Mouse (Mus musculus) midbrain, embryonic 13.5 days (tissue): ENCODE data around the gene Gabpb2. TPM values are rescaled to one million over a fixed set of nuclear protein-coding genes. Genes with fewer than 3 reads are reported as not detected.
A peak's percentile ranks its signal among the peaks of the same experiment; 100 is the strongest.

ENCODE experiments used
- ATAC-seq: fragments of 200-750 bp; cut with Nextera tagmentation; 2 replicates; pipeline ENCODE4 v1.8.0; 2017; ENCODE audit warnings: mild to moderate bottlenecking, moderate TSS enrichment, moderate library complexity
- H3K27ac ChIP-seq: fragments of 300-500 bp; sonication (generic); 2 replicates; pipeline ENCODE4 v1.5.1; 2015; ENCODE audit warnings: inconsistent platforms, mild to moderate bottlenecking, moderate library complexity
- H3K27me3 ChIP-seq: fragments of 300-500 bp; sonication (generic); 2 replicates; pipeline ENCODE4 v1.6.1; 2015; ENCODE audit warnings: mild to moderate bottlenecking, inconsistent platforms
- H3K36me3 ChIP-seq: fragments of 300-500 bp; sonication (generic); 2 replicates; pipeline ENCODE4 v1.6.1; 2015; ENCODE audit warnings: mild to moderate bottlenecking, inconsistent platforms
- H3K4me1 ChIP-seq: fragments of 300-500 bp; sonication (generic); replicated peaks from 2 replicates; pipeline ENCODE4 v1.6.1; 2015; ENCODE audit warnings: inconsistent platforms
- H3K4me2 ChIP-seq: fragments of 300-500 bp; sonication (generic); replicated peaks from 2 replicates; pipeline ENCODE4 v1.6.1; 2015; ENCODE audit warnings: moderate library complexity, mild to moderate bottlenecking, inconsistent platforms
- H3K4me3 ChIP-seq: fragments of 300-500 bp; sonication (generic); replicated peaks from 2 replicates; pipeline ENCODE4 v1.5.1; 2015; ENCODE audit warnings: mild to moderate bottlenecking, inconsistent platforms
- H3K9ac ChIP-seq: fragments of 300-500 bp; sonication (generic); replicated peaks from 2 replicates; pipeline ENCODE4 v1.6.1; 2015; ENCODE audit warnings: mild to moderate bottlenecking, inconsistent platforms
- H3K9me3 ChIP-seq: fragments of 300-500 bp; sonication (generic); 2 replicates; pipeline ENCODE4 v1.6.1; 2016; ENCODE audit warnings: mild to moderate bottlenecking, inconsistent platforms
- WGBS: fragments of 180-500 bp; shearing (Covaris S2); methylation state at CpG from one replicate; pipeline ENCODE4 v1.1.7; 2015; 5-methylcytosine and 5-hydroxymethylcytosine counted together
- polyA plus RNA-seq: library from polyadenylated mRNA; unstranded; fragments of >200 nt; fragmentation: Nextera tagmentation; extraction: Ambion mirVana; gene quantifications from 2 replicates; pipeline ENCODE4 v1.2.1, GENCODE M21; 2015

Gabpb2 gene
- polyA plus RNA-seq = 5.5 and 5.7 TPM in 2 replicates

- peaks cover 54% of the 10 kb centered on the region for H3K36me3 ChIP-seq
Measured at GRCm38 (mm10) chr3:95217255-95218134, at the start of gene Gabpb2. Gene Gabpb2 (minus strand): TSS chr3:95217916.

GRCm38 (mm10) chr3:95266052-95266451 lies 48.3 kb upstream of the Gabpb2 start:
- Histone ChIP-seq H3K4me1 (no peaks in the 10 kb centered on the region), H3K36me3 (peaks cover 71% of the 10 kb centered on the region), H3K4me3 (no peak overlapping the region), H3K9me3 (no peaks in the 10 kb centered on the region), H3K9ac (no peak overlapping the region), H3K27ac (no peak overlapping the region), H3K27me3 (no peaks in the 10 kb centered on the region), H3K4me2 (no peak overlapping the region)
- WGBS = 98% methylated on average over 3 of the region's 3 CpGs
- ATAC-seq = no peak

More at GRCm38 (mm10) chr3:95217255-95218134, at the start of gene Gabpb2:
- Histone ChIP-seq H3K27me3 (no peaks in the 10 kb centered on the region), H3K4me2 (peak within 1 kb of the TSS; percentile 62), H3K4me3 (peak within 1 kb of the TSS; percentile 71), H3K4me1 (peaks cover 21% of the 10 kb centered on the region), H3K9me3 (no peaks in the 10 kb centered on the region), H3K9ac (peak within 1 kb of the TSS; percentile 84), H3K27ac (peak within 1 kb of the TSS; percentile 96)
- ATAC-seq = peak; percentile 93
- WGBS = under 1% methylated on average over 54 of the region's 56 CpGs

GRCm38 (mm10) chr3:95264724-95265123 lies 47.0 kb upstream of the Gabpb2 start:
- H3K9ac ChIP-seq = no peak overlapping the region
- H3K4me1 ChIP-seq = no peaks in the 10 kb centered on the region
- H3K27ac ChIP-seq = no peak overlapping the region
- WGBS = 78% methylated on average over 1 of the region's 1 CpGs
- no peak for ATAC-seq
- H3K4me2 ChIP-seq = no peak overlapping the region
- H3K27me3 ChIP-seq = no peaks in the 10 kb centered on the region
- H3K9me3 ChIP-seq = no peaks in the 10 kb centered on the region
- H3K4me3 ChIP-seq = no peak overlapping the region
- H3K36me3 ChIP-seq = peaks cover 81% of the 10 kb centered on the region

GRCm38 (mm10) chr3:95263089-95263739 lies 45.5 kb upstream of the Gabpb2 start:
- no peak for ATAC-seq
- H3K4me1 ChIP-seq = no peaks in the 10 kb centered on the region
- H3K36me3 ChIP-seq = peaks cover 86% of the 10 kb centered on the region
- no peak overlapping the region for H3K9ac ChIP-seq
- no peaks in the 10 kb centered on the region for H3K9me3 ChIP-seq
- no peak overlapping the region for H3K4me2 ChIP-seq
- no peak overlapping the region for H3K27ac ChIP-seq
- no peak overlapping the region for H3K4me3 ChIP-seq
- 54% methylated on average over 11 of the region's 11 CpGs for WGBS
- no peaks in the 10 kb centered on the region for H3K27me3 ChIP-seq

- no peak for ATAC-seq
Measured at GRCm38 (mm10) chr3:95261975-95262374, 44.3 kb upstream of the Gabpb2 start.

GRCm38 (mm10) chr3:95256931-95257330 lies 39.2 kb upstream of the Gabpb2 start:
- Histone ChIP-seq H3K27ac (no peak overlapping the region), H3K4me2 (no peak overlapping the region), H3K4me3 (no peak overlapping the region), H3K9ac (no peak overlapping the region), H3K4me1 (no peaks in the 10 kb centered on the region), H3K36me3 (peaks cover 92% of the 10 kb centered on the region), H3K9me3 (no peaks in the 10 kb centered on the region), H3K27me3 (no peaks in the 10 kb centered on the region)
- ATAC-seq = no peak
- WGBS = 90% methylated on average over 5 of the region's 5 CpGs

More at GRCm38 (mm10) chr3:95261975-95262374, 44.3 kb upstream of the Gabpb2 start:
- Histone ChIP-seq H3K4me1 (no peaks in the 10 kb centered on the region), H3K27me3 (no peaks in the 10 kb centered on the region), H3K9me3 (no peaks in the 10 kb centered on the region), H3K4me2 (no peak overlapping the region), H3K27ac (no peak overlapping the region), H3K9ac (no peak overlapping the region), H3K36me3 (peaks cover 84% of the 10 kb centered on the region), H3K4me3 (no peak overlapping the region)
- 93% methylated on average over 4 of the region's 4 CpGs for WGBS

GRCm38 (mm10) chr3:95250783-95251424 lies 33.2 kb upstream of the Gabpb2 start, which contains the start of gene Bnipl:
Gene Bnipl (minus strand): TSS chr3:95251193.
- Histone ChIP-seq H3K27me3 (no peaks in the 10 kb centered on the region), H3K27ac (no peak within 1 kb of the TSS), H3K9ac (no peak within 1 kb of the TSS), H3K4me3 (no peak within 1 kb of the TSS), H3K4me1 (no peaks in the 10 kb centered on the region), H3K9me3 (no peaks in the 10 kb centered on the region), H3K4me2 (no peak within 1 kb of the TSS), H3K36me3 (peaks cover 49% of the 10 kb centered on the region)
- no peak for ATAC-seq
- 62% methylated on average over 7 of the region's 7 CpGs for WGBS

GRCm38 (mm10) chr3:95250361-95250760 lies 32.6 kb upstream of the Gabpb2 start:
- H3K9ac ChIP-seq = no peak overlapping the region
- ATAC-seq = no peak
- H3K36me3 ChIP-seq = peaks cover 48% of the 10 kb centered on the region
- H3K4me3 ChIP-seq = no peak overlapping the region
- no peak overlapping the region for H3K4me2 ChIP-seq
- H3K9me3 ChIP-seq = no peaks in the 10 kb centered on the region
- H3K27ac ChIP-seq = no peak overlapping the region
- WGBS = 78% methylated on average over 5 of the region's 5 CpGs
- H3K4me1 ChIP-seq = no peaks in the 10 kb centered on the region
- H3K27me3 ChIP-seq = no peaks in the 10 kb centered on the region

- Histone ChIP-seq H3K27me3 (no peaks in the 10 kb centered on the region), H3K9me3 (no peaks in the 10 kb centered on the region), H3K4me2 (no peak overlapping the region), H3K9ac (no peak overlapping the region), H3K4me3 (no peak overlapping the region), H3K36me3 (peaks cover 30% of the 10 kb centered on the region), H3K4me1 (no peaks in the 10 kb centered on the region), H3K27ac (no peak overlapping the region)
- 85% methylated on average over 1 of the region's 1 CpGs for WGBS
- ATAC-seq = no peak
Measured at GRCm38 (mm10) chr3:95247660-95248336, 30.1 kb upstream of the Gabpb2 start.

GRCm38 (mm10) chr3:95246465-95247231 lies 28.9 kb upstream of the Gabpb2 start:
- no peak overlapping the region for H3K4me2 ChIP-seq
- no peak overlapping the region for H3K4me3 ChIP-seq
- WGBS = 91% methylated on average over 5 of the region's 5 CpGs
- H3K36me3 ChIP-seq = peaks cover 22% of the 10 kb centered on the region
- H3K9ac ChIP-seq = no peak overlapping the region
- H3K4me1 ChIP-seq = no peaks in the 10 kb centered on the region
- no peaks in the 10 kb centered on the region for H3K27me3 ChIP-seq
- no peak for ATAC-seq
- no peak overlapping the region for H3K27ac ChIP-seq
- no peaks in the 10 kb centered on the region for H3K9me3 ChIP-seq

- Histone ChIP-seq H3K4me2 (no peak overlapping the region), H3K27ac (no peak overlapping the region), H3K27me3 (no peaks in the 10 kb centered on the region), H3K4me1 (no peaks in the 10 kb centered on the region; the same call in 1 of the 2 replicates), H3K9ac (no peak overlapping the region), H3K36me3 (peaks cover 22% of the 10 kb centered on the region), H3K4me3 (no peak overlapping the region), H3K9me3 (no peaks in the 10 kb centered on the region)
- ATAC-seq = no peak
- 81% methylated on average over 2 of the region's 2 CpGs for WGBS
Measured at GRCm38 (mm10) chr3:95243086-95243485, 25.4 kb upstream of the Gabpb2 start.
